Mouse (Mus musculus) lung, postnatal 0 days (tissue): ENCODE results near the gene Ankrd44.

Experiments used
- CTCF ChIP-seq: IDR thresholded peaks from 2 replicates; pipeline ENCODE4 v1.5.1; 2016; ENCODE audit warnings: antibody characterized with exemption, mild to moderate bottlenecking
- EP300 ChIP-seq: IDR thresholded peaks from 2 replicates; pipeline ENCODE4 v1.6.1; 2016; ENCODE audit warnings: antibody characterized with exemption, mild to moderate bottlenecking, control low read depth

- no peak for TF ChIP-seq CTCF
- TF ChIP-seq EP300 = no peak
Observed at GRCm38 (mm10) chr1:54925451-54925934, 694 bp downstream of the Ankrd44 start.
